Comparison of ENCODE assay signal across 8 mouse cellular contexts in genomic region chr17:56474831-56475581, GRCm38 (mm10). TPM values are rescaled to one million over a fixed set of nuclear protein-coding genes. Genes with fewer than 3 reads are reported as not detected.
DNase-seq lines count a peak whose midpoint lies in the region; ATAC-seq lines count a peak whose summit lies in the region.

No protein-coding gene starts in this region.

- H3K36me3 ChIP-seq in kidney, embryonic 16.5 days (ENCODE audit: insufficient read depth, low read length): no peaks in the 10 kb centered on the region
- no peaks in the 10 kb centered on the region for H3K36me3 ChIP-seq in midbrain, embryonic 13.5 days

- no peak for DNase-seq in kidney, adult 9 months
- peak; percentile 71 for DNase-seq in ZHBTc4 (ENCODE audit: low read depth, low spot score)
- DNase-seq in frontal cortex, postnatal 36 days (ENCODE audit: low spot score in 2 of 2): peak; percentile 70 to 72
- DNase-seq in layer of hippocampus, postnatal 36 days: peak; percentile 76 to 79
- DNase-seq in testis, postnatal 10 days (ENCODE audit: low spot score): peak; percentile 60
- DNase-seq in urinary bladder, postnatal 36 days (ENCODE audit: low spot score in 2 of 2): no peak

- H3K4me1 ChIP-seq in kidney, embryonic 16.5 days (ENCODE audit: insufficient read depth, low read length): peaks cover 55% of the 10 kb centered on the region
- peaks cover 49% of the 10 kb centered on the region for H3K4me1 ChIP-seq in midbrain, embryonic 13.5 days (replicated peaks)

- peaks cover 21% of the 10 kb centered on the region for H3K27me3 ChIP-seq in kidney, embryonic 16.5 days (ENCODE audit: insufficient read depth, low read length)
- H3K27me3 ChIP-seq in midbrain, embryonic 13.5 days: peaks cover 12% of the 10 kb centered on the region

- peak overlapping the region; percentile 85 for H3K9ac ChIP-seq in kidney, embryonic 16.5 days (replicated peaks; ENCODE audit: low read length)
- peak overlapping the region; percentile 95 for H3K9ac ChIP-seq in midbrain, embryonic 13.5 days (replicated peaks)

- peak overlapping the region; percentile 76 for H3K4me3 ChIP-seq in kidney, embryonic 16.5 days (ENCODE audit: low read length)
- peak overlapping the region; percentile 92 for H3K4me3 ChIP-seq in midbrain, embryonic 13.5 days (replicated peaks)

- WGBS in kidney, embryonic 16.5 days: under 1% methylated on average over 24 of the region's 24 CpGs
- WGBS in midbrain, embryonic 13.5 days: 1% methylated on average over 24 of the region's 24 CpGs

- no peak for ATAC-seq in kidney, embryonic 16.5 days (ENCODE audit: low FRiP score, low TSS enrichment)
- ATAC-seq in midbrain, embryonic 13.5 days: peak; percentile 52

- H3K27ac ChIP-seq in kidney, embryonic 16.5 days (ENCODE audit: low read length): peak overlapping the region; percentile 54; the same call in 1 of the 2 replicates
- H3K27ac ChIP-seq in midbrain, embryonic 13.5 days: peak overlapping the region; percentile 95

- peak overlapping the region; percentile 97 for H3K4me2 ChIP-seq in kidney, embryonic 16.5 days (replicated peaks; ENCODE audit: low read depth, low read length)
- H3K4me2 ChIP-seq in midbrain, embryonic 13.5 days (replicated peaks): peak overlapping the region; percentile 98

- H3K9me3 ChIP-seq in kidney, embryonic 16.5 days (ENCODE audit: low read length): peaks cover 7% of the 10 kb centered on the region; the same call in 1 of the 2 replicates
- no peaks in the 10 kb centered on the region for H3K9me3 ChIP-seq in midbrain, embryonic 13.5 days

RNA-seq across cellular contexts. Expression of gene Ptprs, which starts 1.3 kb away (rescaled TPM):
- polyA plus RNA-seq in kidney, embryonic 16.5 days (2015; fragmentation: Nextera tagmentation; extraction: Ambion mirVana): 76.1 and 87.2 TPM in 2 replicates
- 100 to 1,000 TPM; 657 to 686 TPM for total RNA-seq in layer of hippocampus, postnatal 36 days (2021)
- polyA plus RNA-seq in midbrain, embryonic 13.5 days (2015; fragmentation: Nextera tagmentation; extraction: Ambion mirVana): 278 and 317 TPM in 2 replicates

RNA-seq across cellular contexts. Expression of gene Znrf4, which starts 37.2 kb away (rescaled TPM):
- polyA plus RNA-seq in kidney, embryonic 16.5 days (2015; fragmentation: Nextera tagmentation; extraction: Ambion mirVana): not detected in 2 replicates
- total RNA-seq in layer of hippocampus, postnatal 36 days (2021): not detected
- 0.17 TPM in 1 of 2 replicates, not detected in the other for polyA plus RNA-seq in midbrain, embryonic 13.5 days (2015; fragmentation: Nextera tagmentation; extraction: Ambion mirVana)

Comparison
In these comparisons a context has a peak if more than half of its experiments do, and no peak if none do; other contexts are left out.
1. DNase-seq: peak in ZHBTc4 (single experiment), frontal cortex, postnatal 36 days (2 of 2), layer of hippocampus, postnatal 36 days (2 of 2) and testis, postnatal 10 days (single experiment); none in kidney, adult 9 months (single experiment) and urinary bladder, postnatal 36 days (0 of 2).